Comparison of ENCODE assay signal across 26 mouse cellular contexts in the genomic region with DNA sequence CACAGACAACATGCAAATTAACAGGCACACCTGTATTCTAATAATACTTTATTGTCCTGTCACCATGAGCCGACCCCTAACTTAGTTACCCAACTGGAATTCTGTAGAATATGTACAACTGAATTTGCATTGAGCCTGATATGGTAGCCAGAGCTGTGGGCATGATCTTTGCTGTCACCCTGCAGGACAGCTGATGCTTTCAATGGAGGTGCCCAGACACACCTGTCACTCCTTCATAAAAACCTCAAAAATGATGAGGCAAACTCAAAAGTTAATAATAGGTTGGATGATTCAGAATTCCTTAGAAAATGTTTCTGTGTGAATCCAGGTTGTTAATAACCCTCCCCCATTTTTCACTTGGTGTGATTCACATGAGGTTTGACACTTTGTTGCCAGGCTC.
"Had no signal": no experiment of that assay in that cellular context is flagged by ENCODE, and none has a peak within 500 bp of the region (broad histone marks: within the 10 kb centered on the region; RNA-seq: fewer than 3 reads in every experiment).

No protein-coding gene starts in this region.

- H3K4me1 ChIP-seq: heart, embryonic 10.5 days; hindbrain, embryonic 10.5 days; hindbrain, embryonic 12.5 days; limb, embryonic 12.5 days; liver, embryonic 13.5 days had no signal

- DNase-seq: gastrocnemius, adult 2 months; gastrocnemius, postnatal 10 days; gastrocnemius, postnatal 25 days; heart, adult 2 months; heart, postnatal 10 days; heart, postnatal 4 days; kidney, adult 18-20 months; kidney, adult 8-10 months; kidney, postnatal 10 days; kidney, postnatal 25 days; kidney, postnatal 4 days; liver; liver, embryonic 13.5 days had no signal

- H3K27me3 ChIP-seq: heart, embryonic 12.5 days; hindbrain, embryonic 12.5 days; intestine, embryonic 15.5 days; limb, embryonic 12.5 days; liver, embryonic 13.5 days had no signal

- H3K4me3 ChIP-seq: gastrocnemius, adult 2 months; heart, adult 2 months; heart, embryonic 10.5 days; heart, embryonic 12.5 days; hindbrain, embryonic 10.5 days; hindbrain, embryonic 12.5 days; intestine, embryonic 15.5 days; layer of hippocampus, adult 2 months; left cerebral cortex, adult 2 months; limb, embryonic 10.5 days; limb, embryonic 12.5 days; liver, embryonic 13.5 days had no signal

- H3K27ac ChIP-seq: gastrocnemius, adult 2 months; heart, adult 2 months; heart, embryonic 10.5 days; hindbrain, embryonic 10.5 days; hindbrain, embryonic 12.5 days; hindbrain, embryonic 14.5 days; intestine, embryonic 15.5 days; layer of hippocampus, adult 2 months; left cerebral cortex, adult 2 months; limb, embryonic 10.5 days; limb, embryonic 12.5 days; liver, embryonic 13.5 days had no signal

- ATAC-seq: hindbrain, embryonic 16.5 days; inflammation-experienced regulatory T-cells, adult 6 months; intestine, embryonic 15.5 days; intestine, postnatal 0 days had no signal

- H3K36me3 ChIP-seq: heart, embryonic 10.5 days; heart, embryonic 12.5 days; hindbrain, embryonic 10.5 days; hindbrain, embryonic 12.5 days; intestine, embryonic 15.5 days; limb, embryonic 10.5 days; limb, embryonic 12.5 days; liver, embryonic 13.5 days had no signal
